Mouse (Mus musculus): ENCODE measurements around the gene Gm39653. TPM values are rescaled to one million over a fixed set of nuclear protein-coding genes. Genes with fewer than 3 reads are reported as not detected.

Gm39653 gene
- polyA plus RNA-seq (2012; fragmentation: generic; extraction: Trizol): not detected
- long read RNA-seq, experiment 1: 0 reads
- long read RNA-seq, experiment 2: 0 reads

DNA sequence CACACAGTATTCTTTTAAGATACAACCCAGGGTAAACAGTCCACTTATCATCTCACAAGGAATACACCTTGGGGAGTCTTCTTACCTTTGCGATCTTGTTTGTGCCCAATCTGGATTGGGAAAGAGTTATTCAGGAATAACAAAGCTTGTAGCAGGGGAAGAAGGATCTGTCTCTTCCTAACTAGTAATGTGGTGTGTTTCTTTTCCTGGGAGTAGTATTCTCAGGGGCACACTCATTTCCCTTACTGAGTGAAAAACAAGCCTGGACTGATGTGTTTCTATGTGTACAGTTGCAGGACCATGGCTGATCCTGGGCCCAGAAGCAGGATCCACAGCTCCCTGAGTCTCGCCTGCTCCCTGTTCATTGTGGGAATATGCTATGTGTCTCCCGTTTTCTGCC lies at the start of gene Gm39653:
Gene Gm39653 (plus strand): TSS at position 301 of the 400 bp plus-strand sequence.
- Histone ChIP-seq H3K79me3 (ENCODE audit: low read depth) (no peaks in the 10 kb centered on the region), H3K36me3 (ENCODE audit: control insufficient read depth, insufficient read depth) (no peaks in the 10 kb centered on the region), H3K4me3 (ENCODE audit: insufficient read depth, poor library complexity, severe bottlenecking) (no peak within 1 kb of the TSS), H3K79me2 (ENCODE audit: control insufficient read depth, insufficient read depth) (no peaks in the 10 kb centered on the region), H3ac (ENCODE audit: control insufficient read depth, insufficient read length, low read depth) (no peak within 1 kb of the TSS), H3K27me3 (ENCODE audit: control insufficient read depth, insufficient read depth, insufficient read length) (no peaks in the 10 kb centered on the region)
- no peak for TF ChIP-seq CTCF (IDR thresholded peaks at IDR 0.05; ENCODE audit: control insufficient read depth, insufficient read depth, insufficient read length)
- TF ChIP-seq USF1 (IDR thresholded peaks at IDR 0.05; ENCODE audit: low read depth): no peak
- no peak for TF ChIP-seq CEBPB (IDR thresholded peaks at IDR 0.05; ENCODE audit: low read depth)
- no peak for TF ChIP-seq FOSL1 (IDR thresholded peaks at IDR 0.05; ENCODE audit: insufficient read depth, low read length, poor library complexity, severe bottlenecking)
- no peak for TF ChIP-seq MYOG (IDR thresholded peaks at IDR 0.05; ENCODE audit: control insufficient read depth, extremely low read depth, insufficient read length)
- no peak for TF ChIP-seq MAX (IDR thresholded peaks at IDR 0.05)
- TF ChIP-seq MYOD1 (IDR thresholded peaks at IDR 0.05; ENCODE audit: control insufficient read depth, insufficient read length, low read depth): no peak

DNA sequence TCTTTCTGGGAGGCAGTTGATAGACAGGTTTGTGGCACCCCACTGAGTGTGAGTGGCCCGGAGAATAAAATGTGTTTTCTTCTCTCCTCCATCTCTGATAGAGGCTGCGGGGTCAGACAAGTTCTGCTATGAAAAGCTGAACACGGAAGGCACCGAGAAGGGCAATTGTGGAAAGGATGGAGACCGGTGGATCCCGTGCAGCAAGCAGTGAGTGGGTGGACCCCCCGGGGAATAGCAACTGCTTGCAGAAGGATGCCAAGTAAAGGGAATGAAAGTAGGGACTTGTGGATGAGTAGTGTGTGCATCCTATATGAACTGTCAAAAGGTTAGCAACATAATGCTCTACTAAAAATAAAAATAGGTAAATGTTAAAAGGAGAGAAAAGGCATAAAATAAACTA lies 49.3 kb upstream of the Gm39653 start:
- Histone ChIP-seq H3K27me3 (ENCODE audit: control insufficient read depth, insufficient read depth, insufficient read length) (no peaks in the 10 kb centered on the region), H3K79me2 (ENCODE audit: control insufficient read depth, insufficient read depth) (no peaks in the 10 kb centered on the region), H3K79me3 (ENCODE audit: low read depth) (no peaks in the 10 kb centered on the region), H3K36me3 (ENCODE audit: control insufficient read depth, insufficient read depth) (no peaks in the 10 kb centered on the region), H3K4me3 (ENCODE audit: insufficient read depth, poor library complexity, severe bottlenecking) (no peak overlapping the region), H3ac (ENCODE audit: control insufficient read depth, insufficient read length, low read depth) (no peak overlapping the region)
- TF ChIP-seq MYOD1 (IDR thresholded peaks at IDR 0.05; ENCODE audit: control insufficient read depth, insufficient read length, low read depth): no peak
- TF ChIP-seq MAX (IDR thresholded peaks at IDR 0.05): no peak
- no peak for TF ChIP-seq USF1 (IDR thresholded peaks at IDR 0.05; ENCODE audit: low read depth)
- no peak for TF ChIP-seq CEBPB (IDR thresholded peaks at IDR 0.05; ENCODE audit: low read depth)
- TF ChIP-seq CTCF (IDR thresholded peaks at IDR 0.05; ENCODE audit: control insufficient read depth, insufficient read depth, insufficient read length): no peak

DNA sequence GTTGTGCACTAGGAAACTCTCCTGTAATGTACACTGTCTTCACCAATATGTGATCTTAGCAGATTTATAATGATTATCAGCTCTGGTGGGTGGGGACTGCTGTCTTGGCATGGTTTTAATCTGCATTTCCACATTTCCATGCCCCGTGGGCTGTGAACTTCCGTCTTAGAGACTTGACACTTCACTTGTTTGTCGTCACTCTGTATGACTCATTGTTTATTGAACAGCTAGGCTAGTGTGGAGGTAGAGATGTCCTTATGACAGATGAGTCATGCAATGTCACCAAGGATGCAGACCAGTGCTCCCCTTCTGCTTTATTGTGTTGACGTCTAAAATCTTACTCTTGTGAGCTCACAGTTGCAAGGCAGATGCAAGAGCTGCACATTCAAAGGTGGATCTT lies 48.7 kb upstream of the Gm39653 start:
- no peak overlapping the region for H3ac ChIP-seq (ENCODE audit: control insufficient read depth, insufficient read length, low read depth)
- H3K36me3 ChIP-seq (ENCODE audit: control insufficient read depth, insufficient read depth): no peaks in the 10 kb centered on the region
- no peak for TF ChIP-seq FOSL1 (IDR thresholded peaks at IDR 0.05; ENCODE audit: insufficient read depth, low read length, poor library complexity, severe bottlenecking)
- TF ChIP-seq CEBPB (IDR thresholded peaks at IDR 0.05; ENCODE audit: low read depth): no peak
- TF ChIP-seq MAX (IDR thresholded peaks at IDR 0.05): no peak
- TF ChIP-seq CTCF (IDR thresholded peaks at IDR 0.05; ENCODE audit: control insufficient read depth, insufficient read depth, insufficient read length): no peak
- TF ChIP-seq MYOG (IDR thresholded peaks at IDR 0.05; ENCODE audit: control insufficient read depth, extremely low read depth, insufficient read length): no peak
- TF ChIP-seq USF1 (IDR thresholded peaks at IDR 0.05; ENCODE audit: low read depth): no peak
- no peak for TF ChIP-seq MYOD1 (IDR thresholded peaks at IDR 0.05; ENCODE audit: control insufficient read depth, insufficient read length, low read depth)
- H3K4me3 ChIP-seq (ENCODE audit: insufficient read depth, poor library complexity, severe bottlenecking): no peak overlapping the region
- H3K27me3 ChIP-seq (ENCODE audit: control insufficient read depth, insufficient read depth, insufficient read length): no peaks in the 10 kb centered on the region
- no peaks in the 10 kb centered on the region for H3K79me2 ChIP-seq (ENCODE audit: control insufficient read depth, insufficient read depth)
- no peaks in the 10 kb centered on the region for H3K79me3 ChIP-seq (ENCODE audit: low read depth)

DNA sequence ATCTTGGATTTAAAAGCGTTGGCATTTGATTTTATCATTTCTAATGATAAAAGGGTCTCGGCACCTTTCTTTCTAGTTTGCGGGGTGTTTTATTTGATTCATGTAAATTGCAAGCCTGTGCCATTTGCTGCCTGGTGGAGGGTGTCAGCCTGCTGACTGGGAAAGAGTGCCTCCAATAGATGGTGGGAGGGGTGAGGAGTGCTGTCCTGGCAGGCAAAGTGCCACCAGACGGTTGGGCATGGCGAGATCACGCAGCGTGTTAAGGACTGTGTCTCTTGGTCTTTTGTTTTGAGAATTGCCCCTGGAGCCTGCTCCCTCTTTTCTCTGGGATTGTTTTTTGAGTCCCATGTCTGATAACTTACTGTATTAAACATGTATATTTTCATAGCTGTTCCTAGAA lies 43.5 kb upstream of the Gm39653 start:
- Histone ChIP-seq H3K36me3 (ENCODE audit: control insufficient read depth, insufficient read depth) (no peaks in the 10 kb centered on the region), H3K4me3 (ENCODE audit: insufficient read depth, poor library complexity, severe bottlenecking) (no peak overlapping the region), H3ac (ENCODE audit: control insufficient read depth, insufficient read length, low read depth) (no peak overlapping the region), H3K79me3 (ENCODE audit: low read depth) (no peaks in the 10 kb centered on the region), H3K27me3 (ENCODE audit: control insufficient read depth, insufficient read depth, insufficient read length) (no peaks in the 10 kb centered on the region), H3K79me2 (ENCODE audit: control insufficient read depth, insufficient read depth) (no peaks in the 10 kb centered on the region)
- no peak for TF ChIP-seq CEBPB (IDR thresholded peaks at IDR 0.05; ENCODE audit: low read depth)

DNA sequence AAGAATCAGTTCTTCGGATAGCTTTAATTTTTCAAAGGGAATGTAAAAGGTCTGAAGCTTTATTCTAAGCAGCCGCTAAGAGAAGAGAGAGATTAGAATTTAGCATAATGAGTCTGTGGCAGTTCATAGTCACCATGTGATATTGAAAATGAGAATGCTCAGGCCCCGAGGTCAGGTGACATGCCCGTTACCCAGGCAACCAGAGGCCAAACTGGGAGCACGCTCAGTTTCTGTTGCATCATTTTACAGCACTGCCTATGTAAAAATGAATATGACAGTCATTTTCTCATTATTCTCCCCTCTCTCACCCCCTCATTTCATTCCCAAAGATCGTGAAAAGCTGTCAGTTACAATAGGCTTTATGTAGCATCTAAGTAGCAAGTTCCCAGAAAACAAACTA lies 42.3 kb upstream of the Gm39653 start:
- no peaks in the 10 kb centered on the region for H3K79me2 ChIP-seq (ENCODE audit: control insufficient read depth, insufficient read depth)

DNA sequence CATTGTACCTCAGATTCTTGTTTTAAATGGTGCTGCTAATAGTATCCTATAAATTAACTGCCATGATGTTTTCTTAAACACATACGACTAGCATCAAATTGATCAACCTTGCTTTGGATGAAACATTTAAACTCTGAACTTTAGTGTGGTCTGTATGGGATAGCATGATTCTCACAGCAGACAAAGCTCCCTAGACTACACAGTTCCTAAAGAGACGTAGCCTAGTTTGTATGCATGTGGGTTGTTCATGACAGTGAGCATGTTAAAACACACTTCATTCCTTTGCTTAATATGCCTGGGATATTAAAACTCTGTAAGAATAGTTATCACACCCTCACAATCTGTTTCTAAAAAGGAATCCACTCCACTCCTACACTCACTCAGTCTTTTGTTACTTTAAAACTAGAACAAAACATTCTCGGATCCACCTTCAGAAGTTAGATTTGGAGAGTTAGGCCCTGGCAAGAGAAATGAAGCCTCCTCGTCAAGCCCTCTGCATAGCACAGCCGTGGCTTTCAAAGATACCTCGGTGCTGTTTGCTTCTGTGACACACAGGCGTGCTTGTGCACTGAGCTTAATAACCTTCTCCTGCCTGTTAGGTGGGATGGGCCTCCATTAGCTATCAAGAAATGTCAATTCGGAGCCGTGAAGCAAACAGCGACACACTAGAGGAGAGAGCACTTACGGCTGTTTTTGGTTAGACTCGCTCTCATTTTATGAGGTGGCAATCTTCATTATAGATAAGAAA lies 41.7 kb upstream of the Gm39653 start:
- Histone ChIP-seq H3K79me2 (ENCODE audit: control insufficient read depth, insufficient read depth) (no peaks in the 10 kb centered on the region), H3K4me3 (ENCODE audit: insufficient read depth, poor library complexity, severe bottlenecking) (no peak overlapping the region), H3K79me3 (ENCODE audit: low read depth) (no peaks in the 10 kb centered on the region), H3K27me3 (ENCODE audit: control insufficient read depth, insufficient read depth, insufficient read length) (no peaks in the 10 kb centered on the region), H3K36me3 (ENCODE audit: control insufficient read depth, insufficient read depth) (no peaks in the 10 kb centered on the region), H3ac (ENCODE audit: control insufficient read depth, insufficient read length, low read depth) (no peak overlapping the region)
- TF ChIP-seq MYOG (IDR thresholded peaks at IDR 0.05; ENCODE audit: control insufficient read depth, extremely low read depth, insufficient read length) (no peak), MYOD1 (IDR thresholded peaks at IDR 0.05; ENCODE audit: control insufficient read depth, insufficient read length, low read depth) (no peak)

More for the DNA sequence above, 42.3 kb upstream of the Gm39653 start:
- Histone ChIP-seq H3K4me3 (ENCODE audit: insufficient read depth, poor library complexity, severe bottlenecking) (no peak overlapping the region), H3K36me3 (ENCODE audit: control insufficient read depth, insufficient read depth) (no peaks in the 10 kb centered on the region), H3ac (ENCODE audit: control insufficient read depth, insufficient read length, low read depth) (no peak overlapping the region), H3K27me3 (ENCODE audit: control insufficient read depth, insufficient read depth, insufficient read length) (no peaks in the 10 kb centered on the region), H3K79me3 (ENCODE audit: low read depth) (no peaks in the 10 kb centered on the region)
- TF ChIP-seq CTCF (IDR thresholded peaks at IDR 0.05; ENCODE audit: control insufficient read depth, insufficient read depth, insufficient read length) (no peak), MAX (IDR thresholded peaks at IDR 0.05) (no peak), USF1 (IDR thresholded peaks at IDR 0.05; ENCODE audit: low read depth) (no peak), CEBPB (IDR thresholded peaks at IDR 0.05; ENCODE audit: low read depth) (no peak), FOSL1 (IDR thresholded peaks at IDR 0.05; ENCODE audit: insufficient read depth, low read length, poor library complexity, severe bottlenecking) (no peak), MYOG (IDR thresholded peaks at IDR 0.05; ENCODE audit: control insufficient read depth, extremely low read depth, insufficient read length) (no peak), MYOD1 (IDR thresholded peaks at IDR 0.05; ENCODE audit: control insufficient read depth, insufficient read length, low read depth) (no peak)

Data from C2C12 (cell line).